Mouse (Mus musculus): Measurements from ENCODE around the gene Mpzl3.

GRCm38 (mm10) chr9:45007404-45007803 lies 47.6 kb upstream of the Mpzl3 start:
- TF ChIP-seq USF2 (conservative IDR thresholded peaks at IDR 0.05; ENCODE audit: low read depth, low read length) = no peak
- TF ChIP-seq POLR2A (IDR thresholded peaks at IDR 0.05; ENCODE audit: low read depth, low read length) = no peak
- no peak for TF ChIP-seq TBP (conservative IDR thresholded peaks at IDR 0.05; ENCODE audit: low read depth, low read length)
- peak; percentile 61 for TF ChIP-seq IRF4 (IDR thresholded peaks at IDR 0.05; ENCODE audit: low read depth, low read length)
- TF ChIP-seq UBTF (IDR thresholded peaks at IDR 0.05; ENCODE audit: low read depth, low read length) = no peak
- no peak for TF ChIP-seq ZC3H11A (IDR thresholded peaks at IDR 0.05; ENCODE audit: low read depth, low read length)

Measured in CH12.LX (cell line).